Mouse (Mus musculus) olfactory bulb, adult 2 months (tissue): ENCODE measurements around the gene Unc119. TPM values are rescaled to one million over a fixed set of nuclear protein-coding genes. Genes with fewer than 3 reads are reported as not detected.

Experiments
- H3K27ac ChIP-seq: fragments of 200-500 bp; 2 replicates; pipeline ENCODE4 v1.5.1; 2012; ENCODE audit warnings: low read depth, low read length; ENCODE audit not compliant: insufficient read depth
- H3K4me1 ChIP-seq: fragments of 200-500 bp; 2 replicates; pipeline ENCODE4 v1.6.1; 2012; ENCODE audit warnings: low read length; ENCODE audit not compliant: control insufficient read depth, insufficient read depth
- H3K4me3 ChIP-seq: fragments of 200-500 bp; 2 replicates; pipeline ENCODE4 v1.5.1; 2012; ENCODE audit warnings: mild to moderate bottlenecking, low read depth, low read length, moderate library complexity; ENCODE audit not compliant: insufficient read depth
- CTCF ChIP-seq: fragments of 200-500 bp; IDR thresholded peaks from 2 replicates; pipeline ENCODE4 v1.5.1; 2012; ENCODE audit warnings: low read depth, mild to moderate bottlenecking, low read length, moderate library complexity; ENCODE audit not compliant: insufficient read depth
- POLR2A ChIP-seq: fragments of 200-500 bp; IDR thresholded peaks from 2 replicates; pipeline ENCODE4 v1.6.1; 2012; ENCODE audit warnings: mild to moderate bottlenecking, low read depth, low read length, moderate library complexity; ENCODE audit not compliant: insufficient read depth
- WGBS: fragments of 180-500 bp; shearing (Covaris S2); methylation state at CpG from one replicate; pipeline ENCODE4 v1.1.7; 2018; 5-methylcytosine and 5-hydroxymethylcytosine counted together
- polyA plus RNA-seq: library from polyadenylated mRNA; stranded (reverse); fragments of >200 nt; gene quantifications from 2 replicates; pipeline ENCODE4 v1.2.4, GENCODE M21; 2012; ENCODE audit warnings: low replicate concordance; ENCODE audit not compliant: missing spikeins, insufficient read depth, insufficient read length

Unc119 gene
- polyA plus RNA-seq, 1 experiment: not detected

- H3K27ac ChIP-seq: no peak overlapping the region
- TF ChIP-seq POLR2A: no peak
- 65% methylated on average over 2 of the region's 2 CpGs for whole genome bisulfite sequencing
- H3K4me1 ChIP-seq: no peaks in the 10 kb centered on the region
- H3K4me3 ChIP-seq: no peak overlapping the region
Measured at GRCm38 (mm10) chr11:78360789-78361131, 17.5 kb downstream of the Unc119 start.

- Histone ChIP-seq H3K27ac (no peak overlapping the region), H3K4me1 (no peaks in the 10 kb centered on the region), H3K4me3 (no peak overlapping the region)
- 87% methylated on average over 13 of the region's 13 CpGs for WGBS
- no peak for TF ChIP-seq CTCF
- no peak for TF ChIP-seq POLR2A
Measured at GRCm38 (mm10) chr11:78363309-78364007, 20.2 kb downstream of the Unc119 start.

GRCm38 (mm10) chr11:78364103-78364502 is 20.8 kb downstream of the Unc119 start:
- H3K27ac ChIP-seq: no peak overlapping the region
- TF ChIP-seq POLR2A (no peak), CTCF (no peak)
- H3K4me1 ChIP-seq: no peaks in the 10 kb centered on the region
- 70% methylated on average over 8 of the region's 8 CpGs for WGBS
- H3K4me3 ChIP-seq: no peak overlapping the region

- H3K4me3 ChIP-seq: no peak overlapping the region
- no peaks in the 10 kb centered on the region for H3K4me1 ChIP-seq
- 97% methylated on average over 15 of the region's 15 CpGs for WGBS
Measured at GRCm38 (mm10) chr11:78367456-78368225, 24.4 kb downstream of the Unc119 start.

GRCm38 (mm10) chr11:78370389-78370788 is 27.1 kb downstream of the Unc119 start:
- 65% methylated on average over 1 of the region's 1 CpGs for WGBS
- Histone ChIP-seq H3K27ac (no peak overlapping the region), H3K4me1 (no peaks in the 10 kb centered on the region), H3K4me3 (no peak overlapping the region)
- no peak for TF ChIP-seq CTCF
- no peak for TF ChIP-seq POLR2A

More at GRCm38 (mm10) chr11:78367456-78368225, 24.4 kb downstream of the Unc119 start:
- TF ChIP-seq POLR2A: no peak
- no peak for TF ChIP-seq CTCF
- H3K27ac ChIP-seq: no peak overlapping the region

- no peak for TF ChIP-seq CTCF
- no peak for TF ChIP-seq POLR2A
- Histone ChIP-seq H3K27ac (no peak overlapping the region), H3K4me3 (no peak overlapping the region), H3K4me1 (no peaks in the 10 kb centered on the region)
- whole genome bisulfite sequencing: 94% methylated on average over 11 of the region's 11 CpGs
Measured at GRCm38 (mm10) chr11:78371711-78372110, 28.4 kb downstream of the Unc119 start.

GRCm38 (mm10) chr11:78372166-78372565 is 28.9 kb downstream of the Unc119 start:
- TF ChIP-seq CTCF: no peak
- TF ChIP-seq POLR2A: no peak
- H3K27ac ChIP-seq: no peak overlapping the region
- H3K4me3 ChIP-seq: no peak overlapping the region
- H3K4me1 ChIP-seq: no peaks in the 10 kb centered on the region
- 91% methylated on average over 3 of the region's 3 CpGs for WGBS

GRCm38 (mm10) chr11:78372610-78373009 is 29.3 kb downstream of the Unc119 start:
- Histone ChIP-seq H3K4me3 (no peak overlapping the region), H3K4me1 (no peaks in the 10 kb centered on the region), H3K27ac (no peak overlapping the region)
- WGBS: 78% methylated on average over 7 of the region's 7 CpGs
- TF ChIP-seq POLR2A (no peak), CTCF (no peak)

GRCm38 (mm10) chr11:78374147-78374546 is 30.9 kb downstream of the Unc119 start:
- TF ChIP-seq CTCF: no peak
- TF ChIP-seq POLR2A: no peak
- Histone ChIP-seq H3K27ac (no peak overlapping the region), H3K4me1 (no peaks in the 10 kb centered on the region), H3K4me3 (no peak overlapping the region)
- WGBS: 95% methylated on average over 8 of the region's 8 CpGs
